Mouse (Mus musculus) layer of hippocampus, postnatal 10 days (tissue): ENCODE measurements around the gene Txndc12. TPM values are rescaled to one million over a fixed set of nuclear protein-coding genes. Genes with fewer than 3 reads are reported as not detected.

Experiments
- total RNA-seq, 2 experiments: library from RNA; stranded (reverse); gene quantifications; 2 replicates each; pipeline ENCODE4 v1.2.3; 2021

The Txndc12 gene
- total RNA-seq, 2 experiments from 2014 or later: 45.2 to 45.9 TPM

Other genes with a start within 250 kb of the Txndc12 start
- 10 to 100 TPM; 29.4 to 40.1 TPM for gene Cc2d1b, start 214.7 kb upstream of the Txndc12 start, total RNA-seq
- gene 3110021N24Rik, start 115.0 kb upstream of the Txndc12 start, total RNA-seq: 1 to 10 TPM; 1.0 TPM
- gene Zfyve9, start 53.8 kb upstream of the Txndc12 start, total RNA-seq: 10 to 100 TPM; 45.4 to 45.6 TPM
- gene Btf3l4, start 987 bp upstream of the Txndc12 start, total RNA-seq: 100 to 1,000 TPM in 1 of 2 experiments, 10 to 100 TPM in 1; 94.1 to 117 TPM
- gene Kti12, start 13.2 kb downstream of the Txndc12 start, total RNA-seq: 10 to 100 TPM; 17.8 to 20.6 TPM
- gene A730015C16Rik, start 14.0 kb downstream of the Txndc12 start, total RNA-seq: under 1 TPM in 1 of 2 experiments, not detected in 1; 0.36 TPM
- 10 to 100 TPM; 85.5 to 89.5 TPM for gene Rab3b, start 44.5 kb downstream of the Txndc12 start, total RNA-seq
- 100 to 1,000 TPM; 137 to 141 TPM for gene Nrd1, start 166.1 kb downstream of the Txndc12 start, total RNA-seq